Mouse (Mus musculus) macrophage (primary cell): Measurements from ENCODE around the gene Rab12. TPM values are rescaled to one million over a fixed set of nuclear protein-coding genes. Genes with fewer than 3 reads are reported as not detected.
A peak's percentile ranks its signal among the peaks of the same experiment; 100 is the strongest.
"Not testable (repeated sequence)": the region's sequence is repeated elsewhere in the genome, so short reads cannot be mapped to it uniquely, and the experiment has no call there.

Experiments
- H3K27ac ChIP-seq: fragments of 350-480 bp; formaldehyde crosslinking; 2 replicates; pipeline ENCODE4 v1.9.0; 2021
- H3K36me3 ChIP-seq: fragments of 350-480 bp; formaldehyde crosslinking; 2 replicates; pipeline ENCODE4 v1.9.0; 2021; ENCODE audit errors: inconsistent target
- H3K4me3 ChIP-seq: fragments of 350-480 bp; formaldehyde crosslinking; 2 replicates; pipeline ENCODE4 v1.9.0; 2021; ENCODE audit errors: inconsistent target
- H3K79me2 ChIP-seq: fragments of 350-480 bp; formaldehyde crosslinking; 2 replicates; pipeline ENCODE4 v1.9.0; 2021; ENCODE audit errors: inconsistent target
- WGBS: methylation state at CpG from one replicate; pipeline ENCODE4 v1.1.7; 2026; ENCODE audit warnings: inconsistent platforms; ENCODE audit not compliant: missing documents; 5-methylcytosine and 5-hydroxymethylcytosine counted together
- polyA plus RNA-seq: library from polyadenylated mRNA; stranded (reverse); fragments of 250-400 nt; gene quantifications from 3 replicates; pipeline ENCODE4 v1.2.4, GENCODE M21; 2018; ENCODE audit warnings: inconsistent platforms
- total RNA-seq, 78 experiments: library from RNA; depleted of rRNA; stranded (reverse); fragments of 250-400 nt; gene quantifications; 1 replicate in 9 of 78; 2 replicates in 24 of 78; 3 replicates in 43 of 78; 4 replicates in 2 of 78; pipeline ENCODE4 v1.2.4; 2018; ENCODE audit warnings: inconsistent platforms in 56 of 78

The Rab12 gene
- 100 to 1,000 TPM in 22 of 26 experiments, 10 to 100 TPM in 4; 62.6 to 246 (median 134) TPM for total RNA-seq (2018; cell fraction: chromatin; rRNA removed)
- 100 to 1,000 TPM in 3 of 26 experiments, 10 to 100 TPM in 23; 57.2 to 121 (median 71.5) TPM for total RNA-seq (2018; cell fraction: cytosol; rRNA removed)
- total RNA-seq (2018; cell fraction: nucleus; rRNA removed) = 100 to 1,000 TPM in 20 of 26 experiments, 10 to 100 TPM in 6; 78.8 to 268 (median 130) TPM
- 50.9 to 61.6 TPM (median 61.2 TPM) in 3 replicates for polyA plus RNA-seq

GRCm38 (mm10) chr17:66519554-66520553 lies at the start of gene Rab12:
Rab12 (minus strand) TSS chr17:66519729.
- peak within 1 kb of the TSS; percentile 43 for H3K27ac ChIP-seq

GRCm38 (mm10) chr17:66564213-66564612 lies 44.7 kb upstream of the Rab12 start:
- H3K27ac ChIP-seq = no peak overlapping the region
- WGBS = 86% methylated on average over 7 of the region's 7 CpGs
- no peaks in the 10 kb centered on the region for H3K79me2 ChIP-seq
- H3K36me3 ChIP-seq = no peaks in the 10 kb centered on the region
- H3K4me3 ChIP-seq = no peak overlapping the region

More at GRCm38 (mm10) chr17:66519554-66520553, at the start of gene Rab12:
- Histone ChIP-seq H3K79me2 (peaks cover 44% of the 10 kb centered on the region), H3K36me3 (no peaks in the 10 kb centered on the region), H3K4me3 (peak within 1 kb of the TSS; percentile 76)
- WGBS = 12% methylated on average over 62 of the region's 71 CpGs

GRCm38 (mm10) chr17:66563551-66563950 lies 44.0 kb upstream of the Rab12 start:
- Histone ChIP-seq H3K79me2 (no peaks in the 10 kb centered on the region), H3K36me3 (no peaks in the 10 kb centered on the region), H3K27ac (no peak overlapping the region), H3K4me3 (no peak overlapping the region)
- 55% methylated on average over 1 of the region's 1 CpGs for WGBS

GRCm38 (mm10) chr17:66561380-66561779 lies 41.9 kb upstream of the Rab12 start:
- H3K4me3 ChIP-seq = no peak overlapping the region
- H3K36me3 ChIP-seq = no peaks in the 10 kb centered on the region
- WGBS = 11% methylated on average over 2 of the region's 2 CpGs
- H3K79me2 ChIP-seq = no peaks in the 10 kb centered on the region
- no peak overlapping the region for H3K27ac ChIP-seq

- H3K4me3 ChIP-seq = no peak overlapping the region
- H3K36me3 ChIP-seq = no peaks in the 10 kb centered on the region
- H3K27ac ChIP-seq = no peak overlapping the region
- WGBS = 93% methylated on average over 17 of the region's 17 CpGs
- no peaks in the 10 kb centered on the region for H3K79me2 ChIP-seq
Observed at GRCm38 (mm10) chr17:66558404-66559317, 39.1 kb upstream of the Rab12 start.

- H3K79me2 ChIP-seq = no peaks in the 10 kb centered on the region
- no peak overlapping the region for H3K4me3 ChIP-seq
- H3K27ac ChIP-seq = no peak overlapping the region
- WGBS = 87% methylated on average over 4 of the region's 4 CpGs
- H3K36me3 ChIP-seq = no peaks in the 10 kb centered on the region
Observed at GRCm38 (mm10) chr17:66552690-66553089, 33.2 kb upstream of the Rab12 start.

- no peaks in the 10 kb centered on the region for H3K36me3 ChIP-seq
- no peaks in the 10 kb centered on the region for H3K79me2 ChIP-seq
- WGBS = 87% methylated on average over 5 of the region's 5 CpGs
- H3K4me3 ChIP-seq = no peak overlapping the region
- H3K27ac ChIP-seq = no peak overlapping the region
Observed at GRCm38 (mm10) chr17:66550486-66550885, 31.0 kb upstream of the Rab12 start.

GRCm38 (mm10) chr17:66532285-66532684 lies 12.8 kb upstream of the Rab12 start:
- no peak overlapping the region for H3K4me3 ChIP-seq
- H3K79me2 ChIP-seq = no peaks in the 10 kb centered on the region
- WGBS = 17% methylated on average over 1 of the region's 1 CpGs
- H3K27ac ChIP-seq = no peak overlapping the region
- no peaks in the 10 kb centered on the region for H3K36me3 ChIP-seq

- H3K27ac ChIP-seq = no peak overlapping the region
- H3K4me3 ChIP-seq = no peak overlapping the region
- H3K36me3 ChIP-seq = no peaks in the 10 kb centered on the region
- WGBS = 93% methylated on average over 5 of the region's 5 CpGs
- peaks cover 9% of the 10 kb centered on the region for H3K79me2 ChIP-seq
Observed at GRCm38 (mm10) chr17:66523396-66523795, 3.9 kb upstream of the Rab12 start.

GRCm38 (mm10) chr17:66522631-66523030 lies 3.1 kb upstream of the Rab12 start:
- H3K4me3 ChIP-seq, H3K36me3 ChIP-seq, H3K27ac ChIP-seq: not testable (repeated sequence)
- 95% methylated on average over 1 of the region's 1 CpGs for WGBS
- peaks cover 16% of the 10 kb centered on the region for H3K79me2 ChIP-seq

GRCm38 (mm10) chr17:66518877-66519553 lies 514 bp downstream of the Rab12 start:
- peak overlapping the region; percentile 43 for H3K27ac ChIP-seq
- H3K4me3 ChIP-seq = peak overlapping the region; percentile 76
- no peaks in the 10 kb centered on the region for H3K36me3 ChIP-seq
- WGBS = 2% methylated on average over 50 of the region's 57 CpGs
- H3K79me2 ChIP-seq = peaks cover 53% of the 10 kb centered on the region

GRCm38 (mm10) chr17:66516953-66517352 lies 2.6 kb downstream of the Rab12 start:
- no peaks in the 10 kb centered on the region for H3K36me3 ChIP-seq
- no peak overlapping the region for H3K27ac ChIP-seq
- H3K4me3 ChIP-seq = no peak overlapping the region
- WGBS = 98% methylated on average over 4 of the region's 4 CpGs
- peaks cover 73% of the 10 kb centered on the region for H3K79me2 ChIP-seq

GRCm38 (mm10) chr17:66514288-66514995 lies 5.1 kb downstream of the Rab12 start:
- H3K36me3 ChIP-seq = peaks cover 4% of the 10 kb centered on the region; the same call in 1 of the 2 replicates
- 44% methylated on average over 10 of the region's 10 CpGs for WGBS
- H3K79me2 ChIP-seq = peaks cover 98% of the 10 kb centered on the region
- no peak overlapping the region for H3K4me3 ChIP-seq
- H3K27ac ChIP-seq = no peak overlapping the region
